Mouse (Mus musculus): ENCODE results near the gene R3hdm2.
A peak's percentile ranks its signal among the peaks of the same experiment; 100 is the strongest.

R3hdm2 gene

DNA sequence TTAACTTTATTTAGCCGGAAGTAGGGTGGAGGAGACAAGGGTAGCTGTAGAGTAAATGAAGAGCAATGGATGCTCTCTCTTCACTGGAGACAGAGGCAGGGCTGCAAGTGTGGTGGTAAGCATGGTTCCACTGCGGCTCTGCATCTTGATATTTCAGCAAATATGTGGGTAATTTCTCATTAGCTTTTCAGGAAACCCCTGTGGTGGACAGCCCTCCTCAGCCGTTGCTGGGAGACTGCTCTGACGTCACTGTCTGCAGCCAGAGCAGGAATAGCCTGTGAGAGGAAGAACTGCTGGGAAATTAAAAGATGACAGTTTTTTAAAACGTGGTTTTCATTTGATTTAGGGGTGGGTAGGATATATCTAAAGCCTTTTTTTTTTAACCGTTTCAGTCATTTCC, 41.9 kb downstream of the R3hdm2 start:
- peak; percentile 41 for DNase-seq (ENCODE audit: low read depth, low spot score)

- no peak for DNase-seq (ENCODE audit: low read depth, low spot score)
Measured at GRCm38 (mm10) chr10:127425794-127426193, 45.7 kb downstream of the R3hdm2 start.

DNA sequence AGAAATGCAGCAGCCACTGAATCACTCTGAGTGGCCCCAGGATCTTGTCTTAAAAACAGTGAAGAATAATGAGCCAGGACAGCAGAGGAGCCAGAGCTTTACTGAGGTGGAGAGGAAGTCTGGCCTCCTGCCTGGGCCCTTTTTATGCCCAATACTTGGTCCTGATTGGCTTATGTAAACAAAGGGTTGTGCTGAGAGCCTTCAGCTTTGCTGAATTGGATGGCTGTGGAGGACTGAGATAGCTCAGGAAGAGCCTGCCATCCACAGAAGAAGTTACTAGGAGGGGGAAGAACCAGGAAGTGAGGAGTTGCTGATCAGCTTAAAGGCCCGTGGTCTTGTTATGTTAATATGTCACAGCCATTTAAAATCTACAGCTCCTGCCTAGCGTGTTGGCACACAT, 46.5 kb downstream of the R3hdm2 start:
- no peak for DNase-seq (ENCODE audit: low read depth, low spot score)

GRCm38 (mm10) chr10:127427107-127427506, 47.0 kb downstream of the R3hdm2 start:
- no peak for DNase-seq (ENCODE audit: low read depth, low spot score)

DNA sequence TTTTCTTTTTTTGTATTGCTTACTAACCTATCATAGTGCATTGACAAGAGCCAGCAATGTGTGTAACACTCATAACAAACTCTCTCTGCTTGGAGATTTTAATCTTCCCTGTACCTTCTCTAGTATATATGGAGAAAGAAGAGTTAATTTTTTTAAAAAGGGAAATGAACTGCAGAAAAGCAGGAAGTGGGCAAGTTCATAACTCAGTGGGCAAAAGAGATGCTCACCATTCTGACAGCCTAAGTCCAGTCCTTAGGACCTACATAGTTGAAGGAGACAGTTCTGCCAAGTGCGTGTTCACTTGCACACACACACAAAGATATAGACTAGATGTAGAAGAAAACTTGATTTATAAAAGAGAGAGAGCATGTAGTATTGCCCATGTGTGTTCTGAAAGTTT, 47.9 kb downstream of the R3hdm2 start:
- no peak for DNase-seq (ENCODE audit: low read depth, low spot score)

DNA sequence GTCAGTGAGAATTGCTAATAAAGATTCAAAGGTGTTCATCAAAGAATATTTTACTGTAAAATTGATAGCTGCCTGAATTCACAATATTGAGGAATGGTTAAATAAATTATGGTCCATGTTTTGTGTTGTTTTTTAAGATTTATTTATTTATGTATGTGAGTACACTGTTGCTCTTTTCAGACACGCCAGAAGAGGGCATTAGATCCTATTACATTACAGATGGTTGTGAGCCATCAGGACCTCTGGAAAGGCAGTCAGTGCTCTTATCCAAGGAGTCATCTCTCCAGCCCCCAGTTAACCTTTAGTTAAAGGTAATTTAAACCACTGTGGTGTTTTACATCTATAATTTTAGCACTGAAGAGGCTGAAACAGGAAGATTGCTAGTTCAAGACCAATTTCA, 49.4 kb downstream of the R3hdm2 start:
- DNase-seq (ENCODE audit: low read depth, low spot score): no peak

DNA sequence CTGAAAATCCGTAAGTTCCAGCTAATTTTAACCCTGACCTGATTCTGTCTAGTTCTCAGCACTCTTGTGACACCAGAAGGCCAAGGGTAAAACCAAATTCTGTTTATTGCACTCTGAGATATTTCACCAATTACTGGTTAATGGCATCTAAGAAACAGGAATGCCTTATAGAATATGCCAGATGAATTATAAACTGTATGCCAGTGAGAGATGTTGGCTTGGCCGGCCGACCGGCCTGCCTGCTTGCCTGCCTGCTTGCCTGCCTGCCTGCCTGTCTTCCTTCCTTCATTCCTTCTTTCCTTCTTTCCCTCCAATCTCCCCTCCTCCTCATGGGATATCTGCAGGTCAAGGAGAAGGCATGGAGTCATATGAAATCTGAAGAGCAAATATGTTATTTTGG, 52.3 kb downstream of the R3hdm2 start:
- DNase-seq (ENCODE audit: low read depth, low spot score): no peak

GRCm38 (mm10) chr10:127437354-127438113, 57.4 kb downstream of the R3hdm2 start:
- DNase-seq (ENCODE audit: low read depth, low spot score): no peak

DNA sequence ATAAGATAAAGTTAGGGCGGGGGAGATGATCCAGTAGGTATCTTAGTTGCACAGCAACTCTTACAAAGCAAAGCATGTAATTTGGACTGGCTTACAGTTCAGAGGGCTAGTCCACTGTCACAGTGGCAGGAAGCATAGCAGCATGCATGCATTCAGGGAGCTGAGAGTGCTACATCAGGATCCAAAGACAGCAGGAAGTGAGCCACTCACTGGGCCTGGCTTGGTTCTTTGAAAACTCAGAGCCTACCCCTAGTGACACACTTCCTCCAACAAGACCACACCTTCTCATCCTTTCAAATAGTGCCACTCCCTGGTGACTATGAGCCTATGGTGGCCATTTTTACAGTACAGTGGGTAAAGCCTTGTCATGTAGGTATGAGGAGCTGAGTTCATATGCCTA, 73.6 kb downstream of the R3hdm2 start:
- no peak for DNase-seq (ENCODE audit: low read depth, low spot score)

DNA sequence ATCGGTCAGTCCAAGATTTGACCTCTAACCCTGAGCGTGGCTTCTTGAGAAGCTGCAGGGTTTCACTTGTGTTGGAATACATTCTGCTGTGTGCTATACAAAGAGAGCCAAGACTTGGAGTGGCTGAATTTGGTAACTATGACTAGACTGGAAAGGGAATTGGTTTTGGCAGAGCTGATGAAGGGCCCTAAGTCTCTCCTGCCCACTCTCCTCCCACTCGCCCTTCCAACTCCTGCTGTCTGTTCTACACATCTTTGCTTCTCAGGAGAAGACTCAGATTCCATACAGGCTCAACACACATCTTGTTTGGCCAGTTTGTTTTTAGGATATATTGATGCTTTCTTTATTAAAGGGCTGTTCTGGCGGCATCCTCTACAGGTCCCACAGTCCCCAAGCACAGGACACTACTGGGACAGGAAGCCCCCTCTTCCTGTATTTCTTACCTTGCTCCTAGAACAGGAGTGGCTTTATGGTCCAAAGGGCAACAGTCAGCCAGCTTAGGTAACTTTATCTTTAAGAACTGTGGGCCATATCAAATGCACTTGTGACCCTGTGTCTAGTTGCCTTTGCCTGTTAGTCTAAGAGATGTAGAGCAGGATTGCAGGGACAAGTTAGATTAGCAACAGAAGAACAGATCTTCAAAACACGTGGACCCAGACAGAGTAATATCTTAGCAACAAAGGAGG, 82.4 kb downstream of the R3hdm2 start:
- no peak for DNase-seq (ENCODE audit: low read depth, low spot score)

- DNase-seq (ENCODE audit: low read depth, low spot score): no peak
Measured at GRCm38 (mm10) chr10:127471281-127471988, 91.3 kb downstream of the R3hdm2 start.

DNA sequence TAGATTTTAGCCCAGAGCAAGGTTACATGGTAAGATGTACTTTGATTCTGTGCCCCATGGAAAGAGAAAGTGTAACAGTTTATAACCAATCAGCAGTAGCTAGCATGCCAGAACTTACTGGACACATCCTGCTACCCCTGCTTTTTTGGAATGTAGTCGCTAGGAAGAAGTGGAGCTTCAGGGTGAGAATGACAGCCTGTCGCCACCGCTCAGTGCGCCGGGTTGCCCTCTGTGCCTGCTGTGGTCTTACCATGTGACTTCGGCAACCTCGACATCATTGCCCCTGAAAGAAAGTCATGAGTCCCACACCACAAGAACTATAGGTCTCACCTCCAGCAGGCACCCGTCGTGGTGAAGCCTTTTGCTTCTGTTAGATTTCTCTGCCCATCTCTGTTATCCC, 92.6 kb downstream of the R3hdm2 start:
- no peak for DNase-seq (ENCODE audit: low read depth, low spot score)

DNA sequence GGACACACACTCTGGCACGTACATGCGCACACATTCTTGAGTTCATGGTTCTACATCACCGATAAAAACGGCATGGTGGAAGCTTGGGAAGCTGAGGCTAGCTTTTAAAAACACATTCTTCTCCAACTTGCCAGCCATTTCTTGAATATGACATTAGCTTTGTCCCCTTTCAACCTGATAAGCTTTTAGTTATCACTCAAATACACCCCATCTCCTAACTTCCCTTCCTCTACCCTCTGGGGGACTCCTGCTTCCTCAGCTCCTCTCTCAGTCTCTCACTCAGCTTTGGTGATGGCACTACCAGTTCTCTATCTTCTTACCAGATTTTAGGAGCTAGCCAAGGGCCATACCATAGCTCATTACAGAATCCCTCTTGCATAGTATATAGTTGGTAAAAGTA, 95.0 kb downstream of the R3hdm2 start:
- DNase-seq (ENCODE audit: low read depth, low spot score): no peak

GRCm38 (mm10) chr10:127476541-127476940, 96.4 kb downstream of the R3hdm2 start:
- no peak for DNase-seq (ENCODE audit: low read depth, low spot score)

- DNase-seq (ENCODE audit: low read depth, low spot score): no peak
Measured at GRCm38 (mm10) chr10:127477301-127477700, 97.2 kb downstream of the R3hdm2 start.

DNA sequence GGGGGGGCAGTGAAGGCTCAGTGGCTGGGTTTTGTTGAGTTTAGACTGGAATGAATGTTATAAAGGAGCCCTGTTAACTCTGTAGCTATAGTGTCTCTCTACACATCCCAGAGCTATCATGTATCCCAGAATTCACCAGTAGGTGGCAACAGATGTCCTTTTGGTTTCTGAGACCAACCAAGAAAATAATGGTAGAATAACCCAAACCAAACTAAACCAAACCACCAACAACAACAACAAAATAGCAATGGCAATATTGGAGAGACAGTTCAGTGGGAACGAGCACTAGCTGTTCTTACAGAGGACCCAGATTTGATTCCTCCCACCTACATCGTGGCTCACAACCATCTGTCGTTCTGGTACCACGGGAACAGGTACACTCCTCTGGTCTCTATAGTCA, 99.0 kb downstream of the R3hdm2 start:
- DNase-seq (ENCODE audit: low read depth, low spot score): peak; percentile 19

DNA sequence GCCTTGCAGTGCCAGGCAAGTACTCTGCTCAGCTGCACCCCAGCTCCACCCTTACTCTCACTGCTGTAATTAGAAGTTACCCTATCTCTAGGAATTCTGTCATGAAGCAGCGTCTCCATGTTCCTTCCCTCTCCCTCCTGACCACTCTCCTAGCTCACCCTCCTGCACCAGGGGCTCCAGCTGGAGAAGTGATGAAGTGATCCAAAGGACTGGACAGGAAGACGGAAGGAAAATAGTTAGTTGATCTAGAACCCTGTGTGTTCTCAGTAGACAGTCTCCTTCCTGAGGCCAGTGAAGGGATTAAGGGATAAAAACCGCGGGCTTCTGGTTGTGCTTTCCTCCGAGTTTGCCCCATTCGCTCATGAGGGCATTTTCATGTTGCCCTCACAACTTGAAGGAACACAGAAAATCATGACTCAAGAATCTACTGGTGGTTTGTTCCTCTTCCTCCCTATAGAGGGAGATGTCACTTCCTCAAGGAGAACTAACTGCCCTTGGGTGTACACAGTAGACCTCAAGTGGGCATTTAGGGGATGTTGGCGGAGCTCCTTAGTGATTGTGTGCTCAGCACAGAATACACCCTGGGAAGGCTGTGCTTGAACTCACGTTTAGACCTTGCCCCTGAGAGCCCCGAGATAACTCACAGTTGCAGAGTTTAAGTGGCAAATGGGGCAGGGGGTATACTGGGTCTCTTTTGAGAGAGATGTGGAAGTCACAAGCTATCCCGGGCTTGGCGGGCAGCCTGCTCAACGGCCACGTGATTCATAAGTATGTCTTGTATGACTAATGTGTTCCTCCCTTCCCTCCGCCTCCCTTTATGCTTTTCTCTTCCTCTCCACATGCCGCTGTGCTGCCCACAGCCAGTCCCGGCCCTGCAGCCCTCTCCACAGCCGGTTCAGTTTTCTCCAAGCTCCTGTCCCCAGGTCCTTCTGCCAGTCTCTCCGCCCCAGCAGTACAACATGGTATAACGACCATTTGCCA, 101.0 kb downstream of the R3hdm2 start:
- DNase-seq (ENCODE audit: low read depth, low spot score): no peak

DNA sequence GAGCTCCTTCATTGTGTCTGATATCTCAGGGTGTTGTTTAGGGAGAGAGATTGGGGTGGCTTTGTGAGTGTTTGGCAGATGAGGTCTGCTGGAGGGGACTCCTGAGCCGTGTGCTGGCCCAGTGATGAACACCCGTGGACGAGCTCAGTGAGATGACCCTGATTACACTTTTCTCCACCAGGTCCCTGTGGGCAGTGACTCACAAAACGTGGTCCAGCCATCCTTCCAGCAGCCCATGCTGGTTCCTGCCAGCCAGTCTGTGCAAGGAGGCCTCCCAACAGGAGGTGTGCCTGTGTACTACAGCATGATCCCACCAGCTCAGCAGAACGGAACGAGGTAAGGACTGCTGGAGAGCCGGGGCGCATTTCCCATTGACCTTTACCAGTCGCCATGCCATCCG, 105.1 kb downstream of the R3hdm2 start:
- no peak for DNase-seq (ENCODE audit: low read depth, low spot score)

DNA sequence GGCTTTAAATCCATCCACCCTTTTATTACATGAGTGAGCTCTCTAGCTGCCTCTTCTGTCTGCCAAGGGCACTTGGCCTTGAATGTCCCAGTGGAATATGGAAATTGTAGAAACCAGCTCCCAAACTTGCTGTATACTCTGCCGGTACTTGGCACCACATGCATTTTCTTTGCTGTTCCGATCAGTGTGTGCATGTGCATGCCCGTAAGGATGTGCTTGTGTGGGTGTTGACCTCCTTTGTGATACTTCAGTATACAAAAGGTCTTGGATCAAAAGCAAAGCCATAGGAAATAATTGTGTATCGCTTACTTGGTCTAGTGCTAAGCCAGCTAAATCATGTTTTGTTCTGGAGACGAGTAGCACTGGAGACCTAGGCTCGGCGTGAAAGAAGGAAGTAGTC, 108.7 kb downstream of the R3hdm2 start:
- DNase-seq (ENCODE audit: low read depth, low spot score): no peak

DNA sequence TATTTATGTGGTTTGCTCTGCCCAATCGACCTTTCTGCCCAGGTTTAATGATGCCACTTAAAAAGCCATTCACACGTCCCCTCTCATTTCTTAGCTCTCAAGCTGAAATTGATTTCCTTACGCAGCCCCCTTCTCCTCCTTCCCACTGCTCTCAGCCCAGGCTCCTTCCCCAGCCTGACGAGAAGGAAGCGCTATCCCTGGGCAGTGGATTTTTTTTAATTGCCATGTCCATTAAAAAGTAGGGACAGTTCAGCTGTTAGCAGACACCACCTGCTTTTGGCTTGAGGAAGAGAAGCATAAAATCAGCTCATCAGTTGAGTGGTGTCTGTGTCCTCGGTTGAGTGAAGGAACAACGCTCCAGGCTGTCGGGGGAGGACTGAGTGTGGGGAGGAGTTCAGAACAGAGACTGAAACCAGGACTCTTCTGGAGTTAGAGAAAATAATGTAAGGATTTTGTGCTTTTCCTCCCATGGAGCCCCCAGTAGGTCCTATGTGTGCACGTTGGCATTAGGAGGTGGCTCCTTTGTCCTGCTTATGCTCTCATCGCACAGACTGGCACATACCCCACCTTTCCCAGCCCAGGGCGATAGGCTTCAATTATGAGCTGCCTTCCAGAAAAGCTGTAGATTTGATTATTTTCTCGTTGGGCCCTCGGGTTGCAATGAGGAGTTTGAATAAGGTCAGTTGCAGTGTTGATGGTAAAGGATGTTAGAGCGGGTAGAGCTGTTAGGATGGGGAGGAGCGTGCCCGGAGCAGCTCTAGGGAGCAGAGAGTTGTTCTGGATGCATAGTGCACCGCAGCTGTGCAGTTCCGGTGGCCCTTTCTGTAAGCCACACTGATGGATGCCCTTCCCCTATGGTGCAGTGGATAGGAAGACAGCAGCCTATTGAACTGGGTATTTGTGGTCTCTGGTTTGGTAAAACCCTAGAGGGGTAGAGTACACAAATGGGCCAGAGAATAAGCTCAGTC, 110.3 kb downstream of the R3hdm2 start:
- no peak for DNase-seq (ENCODE audit: low read depth, low spot score)
